Mouse (Mus musculus) heart, embryonic 11.5 days (tissue): ENCODE results near the gene Smyd4. TPM values are rescaled to one million over a fixed set of nuclear protein-coding genes. Genes with fewer than 3 reads are reported as not detected.

Experiments used
- ATAC-seq: fragments of 200-750 bp; cut with Nextera tagmentation; replicated peaks from 2 replicates; pipeline ENCODE4 v1.8.0; 2017; ENCODE audit warnings: moderate library complexity; ENCODE audit not compliant: insufficient number of reproducible peaks, low FRiP score, low TSS enrichment
- H3K27ac ChIP-seq: fragments of 300-500 bp; sonication (generic); 2 replicates; pipeline ENCODE4 v1.5.1; 2014; ENCODE audit warnings: mild to moderate bottlenecking, low read depth, low read length
- H3K27me3 ChIP-seq: fragments of 300-500 bp; sonication (generic); 2 replicates; pipeline ENCODE4 v1.6.1; 2014; ENCODE audit warnings: mild to moderate bottlenecking, low read length, mixed read lengths; ENCODE audit not compliant: control insufficient read depth, insufficient read depth
- H3K36me3 ChIP-seq: fragments of 300-500 bp; sonication (generic); 2 replicates; pipeline ENCODE4 v1.6.1; 2014; ENCODE audit warnings: mild to moderate bottlenecking, low read length, moderate library complexity, mixed read lengths; ENCODE audit not compliant: control insufficient read depth, insufficient read depth
- H3K4me1 ChIP-seq: fragments of 300-500 bp; sonication (generic); 2 replicates; pipeline ENCODE4 v1.6.1; 2014; ENCODE audit warnings: low read length; ENCODE audit not compliant: control insufficient read depth, insufficient read depth
- H3K4me2 ChIP-seq: fragments of 300-500 bp; sonication (generic); 2 replicates; pipeline ENCODE4 v1.6.1; 2014; ENCODE audit warnings: mild to moderate bottlenecking, moderate library complexity
- H3K4me3 ChIP-seq: fragments of 300-500 bp; sonication (generic); 2 replicates; pipeline ENCODE4 v1.5.1; 2014; ENCODE audit warnings: low read depth, low read length
- H3K9ac ChIP-seq: fragments of 300-500 bp; sonication (generic); 2 replicates; pipeline ENCODE4 v1.6.1; 2014; ENCODE audit warnings: mild to moderate bottlenecking, low read depth, low read length, moderate library complexity
- H3K9me3 ChIP-seq: fragments of 300-500 bp; sonication (generic); replicated peaks from 2 replicates; pipeline ENCODE4 v1.6.1; 2016; ENCODE audit warnings: low read length; ENCODE audit not compliant: control insufficient read depth
- WGBS: fragments of 180-500 bp; shearing (Covaris S2); extraction: QIAGEN DNeasy Blood & Tissue Kit; methylation state at CpG from one replicate; pipeline ENCODE4 v1.1.7; 2014; ENCODE audit not compliant: insufficient replicate concordance; 5-methylcytosine and 5-hydroxymethylcytosine counted together
- polyA plus RNA-seq: library from polyadenylated mRNA; unstranded; fragments of >200 nt; fragmentation: Nextera tagmentation; extraction: Ambion mirVana; gene quantifications from 2 replicates; pipeline ENCODE4 v1.2.1, GENCODE M21; 2014

Gene Smyd4
- polyA plus RNA-seq, 1 experiment from 2014 or later = 12.3 TPM

DNA sequence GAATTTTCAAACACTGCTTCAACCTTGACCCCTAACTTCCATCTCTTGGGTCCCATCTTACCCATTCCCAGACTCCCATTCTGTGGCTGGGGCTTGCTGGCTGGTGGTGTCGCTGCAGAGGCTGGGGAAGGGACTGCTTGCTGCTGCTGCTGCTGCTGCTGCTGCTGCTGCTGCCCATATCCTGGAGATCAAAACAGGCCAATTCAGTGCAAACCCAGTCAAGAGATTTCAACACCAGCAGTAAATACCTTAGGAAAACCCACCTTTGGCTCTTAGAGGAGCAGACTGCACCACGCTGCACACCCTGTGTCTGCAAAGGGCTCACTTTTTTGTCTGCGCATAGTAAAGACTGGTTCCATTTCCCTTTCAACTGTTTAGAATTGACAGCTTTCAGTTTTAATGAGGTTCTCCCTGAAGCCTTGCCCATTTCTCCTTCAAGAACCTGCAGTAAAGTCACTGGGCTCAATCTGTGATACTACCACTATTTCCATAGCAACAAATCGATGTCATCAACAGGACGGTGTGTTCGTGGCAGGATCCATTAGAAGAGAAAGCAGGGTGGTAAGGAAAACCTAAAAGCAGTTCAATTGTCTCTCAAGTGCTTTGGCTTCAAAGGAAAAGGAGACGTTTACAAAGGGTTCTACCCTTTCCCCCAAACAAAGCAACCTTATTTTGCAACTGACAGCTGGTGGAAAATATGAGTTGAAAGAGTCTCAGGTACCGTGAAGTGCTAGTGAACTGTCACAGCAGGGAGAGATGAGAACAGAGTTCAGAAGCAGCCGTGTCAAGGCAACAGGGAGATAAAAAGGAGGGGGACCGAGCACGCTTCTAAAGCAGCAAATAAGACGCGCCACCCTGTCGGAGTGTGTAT lies 29.6 kb upstream of the Smyd4 start:
- ATAC-seq = no peak
- H3K4me1 ChIP-seq = no peaks in the 10 kb centered on the region
- H3K27me3 ChIP-seq = no peaks in the 10 kb centered on the region
- H3K4me2 ChIP-seq = no peak overlapping the region
- WGBS = 74% methylated on average over 14 of the region's 14 CpGs
- no peak overlapping the region for H3K9ac ChIP-seq
- H3K4me3 ChIP-seq = no peak overlapping the region
- H3K9me3 ChIP-seq = no peaks in the 10 kb centered on the region
- peaks cover 11% of the 10 kb centered on the region; the same call in 1 of the 2 replicates for H3K36me3 ChIP-seq
- no peak overlapping the region for H3K27ac ChIP-seq

DNA sequence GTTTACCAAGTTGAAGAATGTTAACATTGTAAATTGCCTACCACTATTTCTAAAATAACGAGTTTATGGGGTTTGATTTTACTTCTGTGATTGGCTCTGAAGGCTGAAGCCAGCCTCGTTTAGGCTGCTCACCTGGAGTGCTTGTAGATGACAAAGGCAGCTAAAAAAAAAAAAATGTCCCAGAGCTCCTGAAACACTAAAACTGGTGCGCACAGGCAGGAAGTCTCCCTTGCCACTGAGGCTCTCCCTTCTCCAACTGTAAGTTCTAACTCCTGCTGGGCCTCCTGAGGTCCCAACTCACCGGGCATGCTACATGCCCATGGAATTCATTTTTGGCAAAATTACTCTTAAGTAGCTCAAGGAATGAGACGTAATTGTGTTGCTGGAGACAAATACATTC lies 29.0 kb upstream of the Smyd4 start:
- no peaks in the 10 kb centered on the region for H3K4me1 ChIP-seq
- no peak overlapping the region for H3K9ac ChIP-seq
- 70% methylated on average over 5 of the region's 5 CpGs for WGBS
- no peak overlapping the region for H3K4me2 ChIP-seq
- no peaks in the 10 kb centered on the region for H3K9me3 ChIP-seq
- ATAC-seq = no peak
- 0 out of 2 replicates have a peak, but pooled peaks cover 5% of the 10 kb centered on the region for H3K36me3 ChIP-seq
- H3K4me3 ChIP-seq = no peak overlapping the region
- no peak overlapping the region for H3K27ac ChIP-seq
- H3K27me3 ChIP-seq = no peaks in the 10 kb centered on the region

DNA sequence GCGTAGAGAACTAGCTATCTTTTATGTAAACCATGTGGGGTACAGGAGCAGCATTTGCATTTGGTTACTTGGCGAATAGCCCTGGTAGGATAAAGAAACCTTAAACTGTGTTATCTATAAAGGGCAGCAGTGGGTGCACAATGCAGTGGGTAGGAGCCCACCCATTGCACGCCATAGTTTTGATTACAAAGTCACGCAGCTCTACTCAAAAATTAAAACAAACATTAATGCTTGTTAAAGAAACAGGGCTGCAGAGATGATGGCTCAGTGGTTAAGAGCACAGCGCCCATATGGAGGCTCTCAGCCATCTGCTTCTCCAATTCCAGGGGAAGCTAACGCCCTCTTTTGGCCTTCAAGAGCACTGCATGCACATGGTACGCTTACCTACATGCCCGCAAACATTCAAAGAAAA lies 24.9 kb upstream of the Smyd4 start:
- no peak for ATAC-seq
- Histone ChIP-seq H3K27ac (no peak overlapping the region), H3K36me3 (peaks cover 3% of the 10 kb centered on the region; the same call in 1 of the 2 replicates), H3K9ac (no peak overlapping the region), H3K27me3 (no peaks in the 10 kb centered on the region), H3K9me3 (no peaks in the 10 kb centered on the region), H3K4me3 (no peak overlapping the region), H3K4me2 (no peak overlapping the region), H3K4me1 (no peaks in the 10 kb centered on the region)
- 76% methylated on average over 8 of the region's 8 CpGs for WGBS

DNA sequence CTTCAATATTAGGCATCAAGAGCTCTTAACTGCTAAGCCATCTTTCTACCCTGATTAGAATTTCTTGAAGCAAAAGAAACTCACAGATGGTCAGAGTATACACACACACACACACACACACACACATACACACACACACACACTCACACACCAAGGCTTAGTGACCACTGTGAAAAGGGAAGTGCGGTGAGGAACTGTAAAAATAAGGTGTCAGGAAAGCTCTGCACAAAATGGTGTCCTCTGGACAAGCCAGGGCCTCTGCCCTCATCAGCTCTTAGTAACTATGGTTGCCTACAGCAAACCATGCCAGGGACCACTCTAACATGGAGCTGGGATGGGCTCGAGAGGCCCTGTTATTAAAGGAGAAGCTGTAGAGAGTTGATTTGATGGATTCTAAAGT lies 23.8 kb upstream of the Smyd4 start:
- no peaks in the 10 kb centered on the region for H3K27me3 ChIP-seq
- no peaks in the 10 kb centered on the region for H3K9me3 ChIP-seq
- peaks cover 3% of the 10 kb centered on the region; the same call in 1 of the 2 replicates for H3K36me3 ChIP-seq
- no peak overlapping the region for H3K4me3 ChIP-seq
- no peak for ATAC-seq
- WGBS = 91% methylated on average over 2 of the region's 2 CpGs
- H3K4me1 ChIP-seq = no peaks in the 10 kb centered on the region
- no peak overlapping the region for H3K9ac ChIP-seq
- H3K27ac ChIP-seq = no peak overlapping the region
- no peak overlapping the region for H3K4me2 ChIP-seq

DNA sequence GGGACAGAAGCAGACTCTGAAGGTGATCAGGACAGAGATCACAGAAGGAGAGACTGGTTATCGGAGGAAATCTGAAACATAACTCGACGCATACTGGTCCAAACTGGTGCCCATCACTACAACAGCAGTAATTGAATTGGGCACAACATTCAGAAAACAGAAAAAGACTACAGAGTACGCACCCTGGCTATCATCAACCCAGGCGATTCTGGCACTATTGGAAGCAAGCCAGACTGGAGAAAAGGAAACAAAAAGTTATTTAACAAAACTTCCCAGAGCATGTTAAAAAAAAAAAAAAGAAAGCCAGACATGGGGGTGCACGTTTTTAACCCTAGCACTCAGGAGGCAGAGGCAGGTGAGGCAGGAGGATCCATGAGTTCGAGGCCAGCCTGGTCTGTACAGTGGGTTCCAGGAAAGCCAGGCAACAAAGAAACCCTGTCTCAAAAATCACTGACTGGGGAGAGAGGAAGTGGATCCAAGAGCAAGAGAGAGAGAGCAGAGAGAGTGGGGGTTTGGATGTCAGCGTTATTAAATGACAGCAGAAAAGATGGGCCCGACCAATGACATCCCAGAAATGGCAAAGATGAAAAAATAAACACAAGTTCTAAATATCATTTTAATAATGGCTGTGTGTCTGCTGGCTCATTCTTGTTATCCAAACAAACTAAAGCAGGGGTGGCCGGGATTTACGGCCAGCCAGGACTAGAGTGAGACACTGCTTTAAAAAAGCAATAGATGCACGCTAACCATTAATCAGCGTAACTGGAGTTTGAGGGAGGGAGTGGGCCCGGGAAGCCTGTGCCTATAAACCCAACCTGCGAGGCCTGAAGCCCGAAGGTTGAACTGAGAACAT lies 22.9 kb upstream of the Smyd4 start:
- Histone ChIP-seq H3K4me2 (no peak overlapping the region), H3K9me3 (no peaks in the 10 kb centered on the region), H3K36me3 (peaks cover 3% of the 10 kb centered on the region; the same call in 1 of the 2 replicates), H3K4me3 (no peak overlapping the region), H3K27me3 (no peaks in the 10 kb centered on the region), H3K27ac (peak overlapping the region; percentile 7; the same call in 1 of the 2 replicates), H3K4me1 (no peaks in the 10 kb centered on the region), H3K9ac (no peak overlapping the region)
- no peak for ATAC-seq
- 74% methylated on average over 16 of the region's 16 CpGs for WGBS

DNA sequence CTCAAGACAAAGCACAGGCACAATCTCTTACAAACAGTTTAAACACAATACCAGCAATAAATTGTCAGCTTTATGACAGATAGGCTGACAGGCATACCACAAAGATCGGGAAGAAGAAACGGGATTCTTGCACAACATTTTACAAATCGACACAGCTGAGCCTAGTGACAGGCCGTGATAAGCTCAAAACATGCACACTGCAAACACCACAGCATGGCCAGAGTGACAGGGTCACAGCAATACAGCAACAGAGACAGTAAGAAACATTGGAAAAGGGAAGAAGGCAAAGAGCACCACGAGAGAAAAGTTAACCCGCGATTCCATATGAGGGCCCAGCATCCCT lies 22.3 kb upstream of the Smyd4 start:
- no peak overlapping the region for H3K4me2 ChIP-seq
- 79% methylated on average over 7 of the region's 7 CpGs for WGBS
- no peak for ATAC-seq
- no peaks in the 10 kb centered on the region for H3K27me3 ChIP-seq
- H3K36me3 ChIP-seq = peaks cover 5% of the 10 kb centered on the region; the same call in 1 of the 2 replicates
- no peak overlapping the region for H3K9ac ChIP-seq
- H3K4me3 ChIP-seq = no peak overlapping the region
- no peaks in the 10 kb centered on the region for H3K4me1 ChIP-seq
- H3K27ac ChIP-seq = no peak overlapping the region
- H3K9me3 ChIP-seq = no peaks in the 10 kb centered on the region

DNA sequence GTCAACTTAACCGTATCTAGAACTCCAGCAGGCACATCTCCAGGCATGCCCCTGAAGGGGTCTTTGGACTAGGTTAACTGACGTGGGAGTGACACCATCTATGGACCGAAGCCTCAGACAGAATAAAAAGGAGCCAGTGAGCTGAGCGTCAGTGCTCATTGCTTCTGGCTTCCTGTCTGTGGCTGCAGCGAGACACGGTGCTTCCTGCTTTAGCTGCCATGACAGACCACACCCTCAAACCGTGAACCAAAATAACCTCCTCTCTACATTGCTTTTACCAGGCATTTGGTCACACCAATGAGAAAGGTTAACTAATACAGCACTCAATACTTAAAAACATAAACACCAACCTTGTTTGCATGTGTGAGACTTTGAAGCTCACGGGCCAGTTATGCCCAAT lies 11.6 kb upstream of the Smyd4 start:
- H3K9ac ChIP-seq = no peak overlapping the region
- no peak overlapping the region for H3K4me2 ChIP-seq
- no peaks in the 10 kb centered on the region for H3K9me3 ChIP-seq
- WGBS = 63% methylated on average over 8 of the region's 8 CpGs
- peaks cover 7% of the 10 kb centered on the region for H3K4me1 ChIP-seq
- no peak for ATAC-seq
- H3K27me3 ChIP-seq = no peaks in the 10 kb centered on the region
- peaks cover 21% of the 10 kb centered on the region for H3K36me3 ChIP-seq
- H3K4me3 ChIP-seq = no peak overlapping the region
- no peak overlapping the region for H3K27ac ChIP-seq

DNA sequence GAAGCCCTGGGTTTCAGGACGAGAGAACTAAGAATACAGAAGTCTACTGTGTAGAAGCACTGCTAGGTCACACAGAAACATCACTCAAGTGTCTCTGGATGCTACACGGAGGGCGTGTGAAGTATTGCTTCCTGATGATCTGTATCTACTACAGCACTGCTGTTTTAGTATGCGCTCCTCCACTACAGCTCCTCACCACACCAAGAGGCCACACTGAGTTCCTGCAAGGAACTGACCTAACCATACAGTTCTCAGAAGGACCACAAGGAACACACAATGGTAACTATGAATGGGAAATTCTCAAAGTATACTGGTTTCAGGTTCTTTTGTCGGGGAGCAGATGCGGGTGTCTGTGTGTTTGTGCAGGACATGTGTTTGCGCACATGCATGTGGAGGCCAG lies 11.0 kb upstream of the Smyd4 start:
- ATAC-seq = no peak
- Histone ChIP-seq H3K27ac (no peak overlapping the region), H3K9me3 (no peaks in the 10 kb centered on the region), H3K4me2 (no peak overlapping the region), H3K9ac (no peak overlapping the region), H3K36me3 (peaks cover 21% of the 10 kb centered on the region), H3K4me1 (peaks cover 7% of the 10 kb centered on the region), H3K27me3 (no peaks in the 10 kb centered on the region), H3K4me3 (no peak overlapping the region)
- WGBS = 85% methylated on average over 7 of the region's 7 CpGs
